Mouse (Mus musculus) neutrophil, adult 5-6 weeks (primary cell): ENCODE data around the gene 1700020N15Rik. TPM values are rescaled to one million over a fixed set of nuclear protein-coding genes. Genes with fewer than 3 reads are reported as not detected.
"Not testable (repeated sequence)": the region's sequence is repeated elsewhere in the genome, so short reads cannot be mapped to it uniquely, and the experiment has no call there.

ENCODE experiments used
- ATAC-seq: fragments of 151-379, 151-347 bp; 2 replicates; pipeline ENCODE4 v1.8.0; 2017; ENCODE audit warnings: mild to moderate bottlenecking, moderate TSS enrichment; ENCODE audit not compliant: insufficient number of reproducible peaks, poor library complexity, low FRiP score, severe bottlenecking; ENCODE audit errors: extremely low read depth
- total RNA-seq: library from RNA; stranded (forward); fragments of 200-1000 nt; gene quantifications from 2 replicates; pipeline ENCODE4 v1.2.3, GENCODE M21; 2017

Gene 1700020N15Rik
- not detected in 2 replicates for total RNA-seq

DNA sequence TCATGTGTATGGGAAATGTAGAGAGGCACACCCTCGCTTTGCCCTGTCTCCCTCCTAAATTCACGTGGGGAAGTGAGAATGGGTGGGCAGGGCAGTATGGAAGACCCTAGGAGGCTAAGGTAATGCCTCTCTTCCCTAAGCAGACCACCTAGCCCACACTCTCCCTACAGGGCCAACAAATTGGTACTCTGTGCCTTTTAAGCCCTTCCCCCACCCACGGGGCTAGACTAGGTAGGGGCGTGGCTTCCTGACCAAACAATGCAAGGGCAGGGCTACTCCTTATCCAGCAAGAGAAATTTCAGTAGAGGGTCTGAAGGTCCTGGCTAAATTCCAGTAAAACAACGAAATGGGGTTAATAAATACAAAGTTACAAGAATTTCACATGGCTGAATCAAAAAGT, at the start of gene 1700020N15Rik:
TSS of gene 1700020N15Rik (plus strand) at position 301 of the 400 bp plus-strand sequence.
- ATAC-seq: not testable (repeated sequence)

DNA sequence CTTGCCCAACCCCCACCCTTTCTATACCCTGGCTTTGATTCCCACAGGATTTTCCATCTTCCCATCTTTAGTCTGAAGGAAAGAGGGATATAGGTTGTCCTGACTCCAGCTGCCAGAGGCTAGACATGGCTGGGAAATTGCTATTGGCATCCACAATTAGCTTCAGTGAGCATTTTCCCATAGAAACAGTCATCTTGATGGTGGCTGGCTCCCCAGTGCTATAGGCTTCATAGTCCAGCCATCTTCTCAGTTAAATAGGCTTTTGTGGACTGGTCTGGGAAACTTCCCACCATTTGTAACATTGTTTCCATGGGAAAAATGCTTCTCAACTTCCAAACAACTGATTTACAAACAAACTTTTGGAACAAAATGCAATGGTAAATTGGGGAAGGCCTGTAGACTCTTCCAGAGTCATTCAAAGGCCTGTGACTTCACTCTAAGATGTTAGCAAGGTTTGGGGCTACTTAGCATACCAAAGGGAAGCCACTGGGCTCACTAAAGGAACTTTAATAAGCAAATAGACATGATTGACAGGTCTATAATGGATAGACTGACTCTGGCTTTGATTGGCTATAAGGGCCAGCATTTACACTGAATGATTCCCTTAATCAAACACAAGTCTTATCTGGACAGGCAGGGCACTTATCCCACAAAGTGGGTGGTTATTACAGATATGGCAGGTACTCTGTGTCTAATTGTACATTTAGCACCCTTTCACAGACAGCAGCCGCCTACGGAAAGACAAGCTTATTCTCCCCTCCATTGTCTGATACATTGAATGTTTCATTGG, 31.9 kb downstream of the 1700020N15Rik start:
- no peak for ATAC-seq
